Mouse (Mus musculus): Measurements from ENCODE around the gene Atf5. TPM values are rescaled to one million over a fixed set of nuclear protein-coding genes. Genes with fewer than 3 reads are reported as not detected.

Atf5 gene
- polyA plus RNA-seq, 1 experiment: 32.8 TPM

DNA sequence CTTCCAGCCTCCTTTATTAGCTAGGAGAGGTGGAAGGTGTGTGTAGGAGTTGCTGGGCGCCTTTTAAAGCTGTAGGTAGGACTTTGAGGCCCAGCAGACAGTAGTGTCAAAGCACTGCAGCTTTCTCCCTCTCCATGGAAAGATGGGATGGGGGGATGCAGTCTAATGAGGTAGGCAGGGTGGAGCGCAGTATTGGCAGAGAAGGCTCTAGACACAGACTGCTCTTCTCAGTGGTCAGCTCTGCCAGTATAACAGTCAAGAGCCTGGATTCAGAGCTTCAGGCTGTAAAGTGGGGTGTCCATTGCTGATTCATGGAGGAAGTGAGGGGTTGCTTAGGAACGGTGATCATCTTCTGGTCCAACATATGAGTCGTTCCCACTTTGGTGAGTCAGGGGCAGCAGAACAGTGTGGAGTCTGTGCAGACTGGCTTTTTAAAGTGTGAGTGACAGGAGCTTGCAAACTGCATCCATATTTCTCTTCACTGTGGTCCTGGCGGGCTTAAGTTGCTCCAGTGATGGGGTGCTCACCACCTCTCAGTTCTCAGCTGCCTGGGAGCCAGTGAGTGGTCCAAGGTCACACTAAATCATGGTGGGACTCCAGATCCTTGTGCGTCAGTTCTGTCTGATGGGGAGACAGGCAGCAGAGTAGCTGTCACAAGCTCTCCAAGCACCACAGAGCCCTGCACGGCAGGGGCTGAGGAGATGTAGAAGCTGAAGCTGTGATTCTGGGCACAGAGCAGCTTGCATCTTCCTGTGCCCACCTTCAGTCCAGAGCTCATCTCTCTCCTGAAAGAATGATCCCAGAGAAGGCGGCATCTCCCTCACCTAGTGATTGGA, 34.5 kb upstream of the Atf5 start:
- H3K4me3 ChIP-seq (ENCODE audit: insufficient read depth, low read length): peak overlapping the region; percentile 65
- TF ChIP-seq CTCF (IDR thresholded peaks at IDR 0.05; ENCODE audit: low read depth, low read length) (no peak), POLR2A (IDR thresholded peaks at IDR 0.05; ENCODE audit: borderline replicate concordance, low read depth, low read length) (no peak)
- peak overlapping the region; percentile 96 for H3K27ac ChIP-seq (ENCODE audit: insufficient read depth, low read depth, low read length)
- H3K4me1 ChIP-seq (ENCODE audit: control insufficient read depth, insufficient read depth, low read length): peaks cover 31% of the 10 kb centered on the region

DNA sequence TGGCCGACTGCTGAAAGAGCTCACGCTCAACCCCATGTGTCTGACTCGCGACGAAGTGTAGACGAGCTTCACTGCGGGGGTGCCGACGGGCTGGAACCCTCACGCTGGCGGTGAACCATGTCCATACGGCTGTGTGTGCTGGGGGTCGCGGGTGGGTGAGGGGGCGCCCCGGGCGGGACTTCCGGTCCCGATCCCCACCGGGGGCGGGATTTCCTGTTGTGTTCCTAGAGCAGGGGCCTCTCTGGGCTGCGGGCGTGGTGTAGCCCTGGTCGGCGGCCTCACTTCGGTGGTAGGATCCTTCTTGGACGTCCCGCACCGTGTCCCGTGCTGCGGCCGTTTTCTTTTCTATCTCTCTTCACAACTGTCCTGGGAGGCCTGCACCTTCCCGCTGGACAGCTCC, 33.7 kb upstream of the Atf5 start:
- no peak for TF ChIP-seq POLR2A (IDR thresholded peaks at IDR 0.05; ENCODE audit: borderline replicate concordance, low read depth, low read length)
- no peak for TF ChIP-seq CTCF (IDR thresholded peaks at IDR 0.05; ENCODE audit: low read depth, low read length)
- peak overlapping the region; percentile 96 for H3K27ac ChIP-seq (ENCODE audit: insufficient read depth, low read depth, low read length)

DNA sequence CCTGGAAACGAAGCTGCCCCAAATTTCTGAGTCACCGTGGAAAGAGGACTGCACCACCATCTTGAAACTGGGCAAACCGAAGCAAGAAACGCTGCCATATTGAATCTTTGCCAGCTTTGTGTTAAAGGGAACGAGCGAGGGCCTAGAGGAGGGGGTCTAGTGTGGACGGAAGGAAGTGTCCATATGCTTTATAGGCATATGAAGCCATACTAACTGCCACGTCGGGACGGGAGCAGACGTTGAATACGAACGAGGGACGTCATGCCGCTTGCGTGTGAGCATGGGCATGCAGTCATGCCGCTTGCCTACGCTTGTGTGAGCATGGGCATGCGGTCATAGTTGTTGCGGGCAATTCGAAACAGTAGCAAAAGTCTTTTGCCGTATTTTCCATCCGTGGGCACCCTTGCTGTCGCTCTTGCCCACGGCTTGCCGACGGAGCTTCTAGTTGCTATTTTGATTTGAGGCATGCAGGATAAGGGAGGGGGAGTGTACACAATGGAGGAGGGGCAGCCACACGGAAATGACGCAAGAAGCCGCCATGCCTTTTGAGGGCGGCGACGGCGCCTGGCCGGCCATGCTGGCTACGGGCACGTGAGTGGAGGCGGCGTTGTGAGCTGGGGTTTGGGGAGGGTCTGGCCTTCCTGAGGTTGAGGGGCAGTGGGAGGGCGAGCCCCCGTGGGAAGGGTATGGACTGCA, 33.1 kb upstream of the Atf5 start:
- TF ChIP-seq CTCF (IDR thresholded peaks at IDR 0.05; ENCODE audit: low read depth, low read length) (no peak), POLR2A (IDR thresholded peaks at IDR 0.05; ENCODE audit: borderline replicate concordance, low read depth, low read length) (no peak)
- Histone ChIP-seq H3K4me3 (ENCODE audit: insufficient read depth, low read length) (peak overlapping the region; percentile 65), H3K27ac (ENCODE audit: insufficient read depth, low read depth, low read length) (peak overlapping the region; percentile 96), H3K4me1 (ENCODE audit: control insufficient read depth, insufficient read depth, low read length) (peaks cover 20% of the 10 kb centered on the region)

More for the DNA sequence above, 33.7 kb upstream of the Atf5 start:
- Histone ChIP-seq H3K4me1 (ENCODE audit: control insufficient read depth, insufficient read depth, low read length) (peaks cover 22% of the 10 kb centered on the region), H3K4me3 (ENCODE audit: insufficient read depth, low read length) (peak overlapping the region; percentile 65)

DNA sequence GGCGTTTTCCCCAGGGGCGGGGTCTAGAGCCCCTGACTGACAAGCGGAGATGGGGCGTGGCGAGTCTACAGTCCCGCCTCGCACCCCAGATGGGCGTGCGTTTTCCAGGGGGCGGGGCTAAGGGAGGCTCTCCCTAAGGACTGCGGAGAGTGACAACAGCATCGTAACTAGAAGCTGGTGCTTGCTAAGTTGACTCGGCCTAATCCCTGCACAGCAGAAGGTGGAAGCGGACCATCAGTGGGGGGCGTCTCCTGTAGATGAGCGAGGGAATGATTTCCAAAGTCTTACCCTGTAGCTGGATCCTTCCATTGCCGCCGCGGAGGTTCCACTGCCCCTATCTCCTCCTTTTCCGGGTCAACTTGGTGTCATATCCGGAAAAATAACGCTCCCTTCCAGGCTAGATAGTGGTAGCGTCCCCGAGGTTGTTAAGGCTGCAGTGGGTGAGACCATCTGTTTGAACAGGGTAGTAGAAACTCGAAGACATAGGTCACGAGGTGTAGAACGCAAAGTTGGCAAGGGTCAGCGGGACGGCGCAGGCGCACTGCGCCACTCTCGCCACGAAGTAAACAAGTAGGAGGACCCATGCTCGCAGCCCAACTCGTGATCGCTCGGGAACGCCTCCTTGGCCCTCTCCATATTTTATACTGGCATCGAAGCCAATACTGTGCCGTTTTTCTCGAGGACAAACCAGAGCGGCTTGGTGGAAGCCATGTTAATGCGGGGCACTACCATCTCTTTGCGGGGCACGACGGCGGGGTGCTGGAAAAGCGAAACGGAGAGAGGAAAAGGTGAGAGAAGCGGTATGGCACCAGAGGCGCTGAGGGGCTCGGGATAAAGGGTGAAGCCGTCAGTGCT, 32.3 kb upstream of the Atf5 start, which contains the start of the genes Akt1s1 and Tbc1d17:
Akt1s1 (plus strand) TSS at position 431 of the 855 bp plus-strand sequence.
Tbc1d17 (minus strand) TSS at position 519 of the 855 bp plus-strand sequence.
- peaks cover 18% of the 10 kb centered on the region for H3K4me1 ChIP-seq (ENCODE audit: control insufficient read depth, insufficient read depth, low read length)
- TF ChIP-seq POLR2A (IDR thresholded peaks at IDR 0.05; ENCODE audit: borderline replicate concordance, low read depth, low read length) (0 out of 2 replicates have a peak, but pooled peaks have one; percentile 19), CTCF (IDR thresholded peaks at IDR 0.05; ENCODE audit: low read depth, low read length) (no peak)
- H3K4me3 ChIP-seq (ENCODE audit: insufficient read depth, low read length): peak within 1 kb of the TSS; percentile 65
- peak within 1 kb of the TSS; percentile 96 for H3K27ac ChIP-seq (ENCODE audit: insufficient read depth, low read depth, low read length)

DNA sequence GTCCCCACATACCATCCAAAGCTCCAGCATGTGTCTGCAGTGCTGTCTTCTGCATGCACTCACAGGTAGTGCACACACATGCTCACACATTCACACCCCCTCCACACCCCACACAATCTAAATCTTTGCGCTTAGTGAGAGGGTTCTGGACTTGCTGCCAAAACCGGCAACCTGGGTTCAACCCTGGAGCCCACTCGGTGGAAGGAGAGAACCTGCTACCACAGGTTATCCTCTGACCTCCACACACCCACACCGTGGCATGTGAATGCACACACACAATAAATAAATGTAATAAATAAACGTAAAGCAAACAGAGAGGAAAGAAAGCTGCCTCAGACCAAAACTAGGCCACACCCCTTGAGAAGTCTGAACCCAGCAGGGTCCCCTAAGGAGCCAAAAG, 31.3 kb upstream of the Atf5 start:
- Histone ChIP-seq H3K4me1 (ENCODE audit: control insufficient read depth, insufficient read depth, low read length) (peaks cover 9% of the 10 kb centered on the region), H3K4me3 (ENCODE audit: insufficient read depth, low read length) (peak overlapping the region; percentile 65), H3K27ac (ENCODE audit: insufficient read depth, low read depth, low read length) (no peak overlapping the region)
- TF ChIP-seq POLR2A (IDR thresholded peaks at IDR 0.05; ENCODE audit: borderline replicate concordance, low read depth, low read length) (no peak), CTCF (IDR thresholded peaks at IDR 0.05; ENCODE audit: low read depth, low read length) (no peak)

DNA sequence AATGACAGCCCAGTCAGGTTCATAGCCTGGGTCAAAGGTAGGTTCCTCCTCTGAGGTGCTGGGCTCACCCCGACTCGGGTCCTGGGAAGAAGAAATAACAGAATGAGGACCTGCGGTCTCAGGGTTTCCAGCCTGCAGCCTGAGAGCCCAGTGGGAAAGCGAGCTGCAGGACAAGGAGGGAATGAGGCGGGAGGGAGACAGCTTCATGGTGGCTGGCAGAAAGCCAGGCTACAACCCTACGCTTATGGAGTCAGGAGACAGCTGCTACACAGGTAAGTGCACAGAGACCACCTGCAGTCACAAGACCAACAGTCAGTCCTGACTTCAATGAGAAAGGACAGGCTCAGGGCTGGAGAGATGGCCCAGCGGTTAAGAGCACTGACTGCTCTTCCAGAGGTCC, 30.3 kb upstream of the Atf5 start:
- TF ChIP-seq POLR2A (IDR thresholded peaks at IDR 0.05; ENCODE audit: borderline replicate concordance, low read depth, low read length): no peak
- TF ChIP-seq CTCF (IDR thresholded peaks at IDR 0.05; ENCODE audit: low read depth, low read length): no peak
- Histone ChIP-seq H3K4me3 (ENCODE audit: insufficient read depth, low read length) (no peak overlapping the region), H3K27ac (ENCODE audit: insufficient read depth, low read depth, low read length) (no peak overlapping the region), H3K4me1 (ENCODE audit: control insufficient read depth, insufficient read depth, low read length) (peaks cover 9% of the 10 kb centered on the region)

DNA sequence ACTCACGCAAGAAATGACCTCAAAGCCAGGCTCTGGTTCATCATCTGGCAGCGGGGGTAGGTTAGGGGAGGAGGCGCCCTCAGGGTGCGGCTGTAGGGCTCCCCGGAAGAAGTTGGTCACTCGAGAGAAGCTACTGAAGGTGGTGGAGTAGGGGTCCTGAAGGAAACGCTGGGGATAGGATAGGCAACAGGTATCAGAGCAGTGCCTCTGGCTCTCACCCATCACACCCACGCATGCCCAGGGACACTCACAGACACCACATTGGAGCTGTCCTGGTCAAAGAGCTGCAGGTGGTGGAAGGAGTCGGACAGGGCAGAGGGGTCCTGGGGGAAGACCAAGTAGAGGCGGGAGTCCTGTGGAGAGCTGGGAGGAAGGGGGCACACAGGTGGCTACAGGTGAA, 28.5 kb upstream of the Atf5 start:
- TF ChIP-seq POLR2A (IDR thresholded peaks at IDR 0.05; ENCODE audit: borderline replicate concordance, low read depth, low read length) (no peak), CTCF (IDR thresholded peaks at IDR 0.05; ENCODE audit: low read depth, low read length) (no peak)
- Histone ChIP-seq H3K4me3 (ENCODE audit: insufficient read depth, low read length) (no peak overlapping the region), H3K4me1 (ENCODE audit: control insufficient read depth, insufficient read depth, low read length) (0 out of 2 replicates have a peak, but pooled peaks cover 2% of the 10 kb centered on the region), H3K27ac (ENCODE audit: insufficient read depth, low read depth, low read length) (no peak overlapping the region)

DNA sequence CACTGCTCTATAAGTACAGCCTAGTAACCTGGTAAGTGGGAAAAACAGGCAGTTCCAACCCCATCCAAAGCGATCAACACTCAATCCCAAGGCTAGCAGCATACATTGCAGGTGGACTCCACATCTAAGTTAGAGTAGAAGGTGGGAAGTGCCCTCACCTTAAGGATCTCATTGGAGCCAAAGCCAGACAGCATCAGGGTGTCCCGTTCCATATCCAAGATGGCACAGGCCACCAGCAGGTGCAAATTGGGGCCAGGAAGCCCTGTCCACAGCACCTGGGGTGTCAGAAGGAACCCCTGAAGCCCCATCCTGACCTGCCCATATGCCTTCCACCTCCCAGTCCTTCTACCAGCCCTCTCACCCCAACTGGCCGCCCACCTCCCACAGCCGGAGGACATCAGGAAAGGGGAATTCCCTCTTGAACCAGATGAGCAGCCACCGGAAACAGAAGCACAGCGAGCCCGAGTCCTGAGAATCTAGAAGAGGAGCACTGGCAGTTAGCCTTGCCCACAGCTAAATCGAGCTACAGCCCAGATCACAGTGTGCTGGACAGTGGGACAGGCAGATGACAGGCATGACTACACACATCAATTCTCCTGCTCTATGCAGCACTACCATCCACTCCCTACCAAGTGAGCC, 25.5 kb upstream of the Atf5 start:
- peaks cover 5% of the 10 kb centered on the region for H3K4me1 ChIP-seq (ENCODE audit: control insufficient read depth, insufficient read depth, low read length)
- TF ChIP-seq POLR2A (IDR thresholded peaks at IDR 0.05; ENCODE audit: borderline replicate concordance, low read depth, low read length) (no peak), CTCF (IDR thresholded peaks at IDR 0.05; ENCODE audit: low read depth, low read length) (no peak)
- no peak overlapping the region for H3K4me3 ChIP-seq (ENCODE audit: insufficient read depth, low read length)
- H3K27ac ChIP-seq (ENCODE audit: insufficient read depth, low read depth, low read length): no peak overlapping the region

DNA sequence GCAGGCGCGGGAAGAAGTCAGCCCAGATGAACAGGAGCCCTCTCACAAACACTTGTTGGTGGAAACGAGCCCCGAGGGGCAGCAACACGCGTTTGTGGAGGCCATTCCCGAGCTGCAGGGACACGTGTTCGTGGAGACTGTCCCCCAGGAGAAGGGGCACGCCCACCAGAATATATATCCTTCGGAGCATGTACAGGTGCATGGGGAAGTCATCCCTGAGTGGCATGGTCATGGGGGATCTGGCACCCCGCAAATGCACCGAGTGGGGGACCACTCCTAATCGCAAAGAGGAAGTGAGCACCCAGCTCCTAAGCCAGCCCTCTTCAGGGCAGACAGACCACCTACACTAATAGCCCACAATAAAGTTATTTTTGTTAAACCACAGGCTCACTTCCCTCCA, 24.0 kb upstream of the Atf5 start:
- no peak overlapping the region for H3K27ac ChIP-seq (ENCODE audit: insufficient read depth, low read depth, low read length)
- no peak for TF ChIP-seq POLR2A (IDR thresholded peaks at IDR 0.05; ENCODE audit: borderline replicate concordance, low read depth, low read length)
- TF ChIP-seq CTCF (IDR thresholded peaks at IDR 0.05; ENCODE audit: low read depth, low read length): no peak
- H3K4me3 ChIP-seq (ENCODE audit: insufficient read depth, low read length): no peak overlapping the region
- H3K4me1 ChIP-seq (ENCODE audit: control insufficient read depth, insufficient read depth, low read length): peaks cover 19% of the 10 kb centered on the region

Measured in bone marrow macrophage, adult 2 months (primary cell).